Mouse (Mus musculus) spleen, postnatal 14 days (tissue): ENCODE measurements around the gene Pot1a.

ENCODE experiments used
- DNase-seq, 2 experiments: peaks; one replicate each; pipeline ENCODE4 v3.0.0; 2021 to 2022; ENCODE audit warnings: low spot score in 2 of 2

Gene Pot1a

DNA sequence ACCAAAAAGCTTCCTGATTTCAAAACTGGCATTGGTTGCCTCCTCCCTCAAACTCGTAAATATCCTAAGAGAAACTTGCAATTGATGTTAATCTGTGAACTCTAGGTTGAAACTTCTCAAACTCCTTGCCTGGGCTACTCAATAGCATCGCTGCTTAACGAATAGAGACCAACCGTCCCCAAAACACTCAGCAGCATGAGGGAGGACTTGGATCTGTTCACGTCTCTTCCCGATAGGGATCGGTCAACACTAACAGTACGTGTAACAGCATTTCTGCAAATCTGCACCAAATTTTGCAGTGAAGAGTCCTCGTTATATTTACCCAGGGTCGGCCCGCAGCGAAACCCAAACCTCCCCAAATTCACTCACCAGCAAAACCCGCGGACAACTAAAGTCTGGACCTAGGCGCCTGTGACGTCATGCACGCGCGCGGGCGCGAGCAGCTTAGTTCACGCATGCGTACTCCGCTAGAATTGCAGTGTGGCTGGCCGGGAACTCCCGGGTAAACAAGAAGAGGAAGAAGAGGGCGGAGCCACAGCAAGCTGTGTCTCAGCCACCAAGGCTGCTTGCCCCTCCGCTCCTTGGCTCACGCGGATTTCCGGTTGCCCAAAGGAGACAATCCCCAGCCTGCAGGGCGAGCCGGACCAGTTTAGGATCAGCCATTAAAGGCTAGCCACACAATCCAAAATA is at the start of gene Pot1a:
Gene Pot1a, minus strand, starts transcription at position 441 of the 690 bp plus-strand sequence.
- DNase-seq = peak; percentile 89 to 92

DNA sequence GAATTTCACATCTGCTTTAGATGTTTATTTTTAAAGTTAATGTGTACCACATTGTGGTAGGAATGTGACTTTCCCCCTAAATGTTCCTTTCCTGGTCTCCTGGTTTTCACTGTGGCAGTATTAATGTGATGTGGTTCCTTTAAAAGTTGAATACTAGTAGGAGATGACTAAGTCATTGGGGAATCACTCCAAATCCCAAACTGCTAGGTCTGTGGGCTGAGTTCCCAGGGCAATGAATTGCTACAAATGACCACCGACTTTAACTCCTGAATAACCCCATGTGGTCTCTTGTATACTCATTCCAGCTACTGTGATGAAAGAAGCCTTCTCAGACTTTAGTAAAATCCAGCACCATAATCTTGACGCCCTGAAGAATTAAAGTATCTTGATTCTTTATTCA is 27.2 kb upstream of the Pot1a start:
- no peak for DNase-seq

DNA sequence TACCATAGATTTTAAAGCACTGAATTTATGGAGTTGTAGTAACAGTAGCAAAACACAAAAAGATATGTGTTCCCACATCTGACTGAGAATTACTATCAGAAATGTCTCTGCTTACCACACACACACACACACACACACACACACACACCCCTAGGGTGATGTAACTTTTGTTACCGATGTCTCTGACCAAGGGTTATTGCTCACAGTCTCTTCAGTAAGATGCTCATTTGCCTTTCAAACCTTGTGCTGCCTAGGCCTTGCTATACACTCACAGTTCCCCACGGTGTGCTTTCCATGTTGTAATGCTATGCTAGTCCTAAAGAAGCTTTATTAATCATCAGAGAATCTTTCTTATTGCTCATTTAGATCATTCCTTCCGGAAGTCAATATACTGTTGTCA is 3.0 kb downstream of the Pot1a start:
- DNase-seq = no peak

DNA sequence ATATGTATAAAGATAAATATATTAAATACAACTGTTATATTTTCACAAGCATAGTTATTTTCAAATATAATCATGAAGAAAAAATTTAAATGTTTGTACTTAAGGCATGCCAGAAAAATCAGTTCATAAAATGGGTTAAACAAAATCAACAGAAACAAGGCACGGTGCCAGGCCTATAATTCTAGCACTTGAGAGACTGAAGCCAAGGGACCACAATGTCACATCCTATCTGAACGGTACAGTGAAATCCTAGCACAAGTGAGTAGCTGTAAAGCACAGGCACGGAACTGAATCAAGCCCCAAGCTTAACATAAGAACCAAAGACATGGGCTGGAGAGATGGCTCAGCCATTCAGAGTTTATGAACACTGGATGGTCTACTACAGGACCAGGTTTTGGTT is 6.8 kb downstream of the Pot1a start:
- DNase-seq = no peak

DNA sequence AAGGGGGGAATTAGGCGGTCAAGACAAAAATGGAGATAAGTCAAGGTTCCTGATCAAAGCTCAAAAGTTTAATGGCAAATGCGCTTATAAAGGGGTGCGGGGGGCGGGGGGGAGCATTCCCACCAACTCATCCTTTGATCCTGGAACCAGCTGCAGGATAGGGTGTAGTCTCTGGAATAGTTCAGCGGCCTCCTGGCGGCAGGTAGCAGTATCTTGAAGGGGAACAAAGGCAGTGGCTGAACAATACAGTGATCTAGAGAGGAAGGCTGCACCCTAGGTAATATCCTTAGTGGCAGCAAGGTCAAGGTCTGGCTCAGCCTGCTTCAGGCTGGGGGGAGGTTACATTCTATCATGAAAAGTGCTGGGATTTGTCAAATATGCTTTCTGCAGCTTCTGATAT is 7.8 kb downstream of the Pot1a start:
- DNase-seq = no peak

DNA sequence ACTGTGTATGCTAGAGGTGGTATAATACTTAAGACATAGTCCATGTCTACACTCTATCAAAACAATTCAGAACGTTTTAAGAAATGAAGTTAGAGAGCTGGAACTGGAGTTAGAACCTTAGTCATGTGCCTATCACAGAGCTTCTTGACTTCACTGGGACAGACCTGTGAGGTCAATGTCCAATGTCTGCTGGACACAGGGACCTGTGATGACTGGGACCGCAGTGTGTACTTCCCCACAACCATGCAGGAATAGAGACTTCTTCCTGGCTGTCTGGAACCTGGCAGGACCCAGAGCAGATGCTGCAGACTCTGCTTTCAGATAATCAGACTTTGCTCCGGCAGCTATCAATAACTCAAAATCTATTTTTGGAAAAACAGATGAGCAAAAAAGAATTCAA is 40.8 kb downstream of the Pot1a start:
- DNase-seq = no peak

DNA sequence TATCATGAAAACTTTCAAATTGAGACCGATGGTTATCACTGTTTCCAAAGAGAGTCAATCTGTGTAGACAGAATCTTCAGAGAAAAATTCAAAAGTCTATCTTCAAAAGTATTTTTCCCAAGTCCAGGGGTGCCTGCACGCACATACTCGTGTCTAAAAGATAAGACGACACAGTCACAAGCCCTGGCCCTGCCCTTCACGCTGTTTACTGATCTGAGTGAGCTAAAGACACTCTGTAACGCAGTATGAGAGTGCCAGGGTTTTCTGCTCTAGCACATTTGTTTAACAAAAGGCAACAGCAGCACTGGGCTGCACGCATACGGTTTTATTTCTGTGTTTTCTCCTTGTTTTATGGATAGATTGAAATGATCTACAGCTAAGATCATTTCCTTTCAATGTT is 41.5 kb downstream of the Pot1a start:
- no peak for DNase-seq

DNA sequence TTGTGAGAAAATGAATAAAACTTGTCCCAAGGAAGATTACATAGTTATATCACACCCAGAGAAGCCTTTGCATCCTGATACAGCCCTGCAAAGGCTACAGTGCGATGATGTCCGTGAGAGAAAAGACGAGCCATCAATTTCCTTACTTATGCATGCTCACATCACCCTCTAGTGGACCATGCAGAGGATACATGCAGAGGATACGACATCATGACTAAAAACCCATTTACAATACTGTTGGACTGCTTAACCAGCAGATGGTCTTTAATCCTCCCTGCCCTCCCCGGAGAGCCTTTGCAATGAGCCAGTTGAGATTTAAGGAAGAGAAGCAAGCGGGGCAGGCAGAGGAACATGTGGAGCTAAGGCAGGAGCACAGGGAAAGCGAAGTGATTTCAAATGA is 42.0 kb downstream of the Pot1a start:
- DNase-seq = no peak

DNA sequence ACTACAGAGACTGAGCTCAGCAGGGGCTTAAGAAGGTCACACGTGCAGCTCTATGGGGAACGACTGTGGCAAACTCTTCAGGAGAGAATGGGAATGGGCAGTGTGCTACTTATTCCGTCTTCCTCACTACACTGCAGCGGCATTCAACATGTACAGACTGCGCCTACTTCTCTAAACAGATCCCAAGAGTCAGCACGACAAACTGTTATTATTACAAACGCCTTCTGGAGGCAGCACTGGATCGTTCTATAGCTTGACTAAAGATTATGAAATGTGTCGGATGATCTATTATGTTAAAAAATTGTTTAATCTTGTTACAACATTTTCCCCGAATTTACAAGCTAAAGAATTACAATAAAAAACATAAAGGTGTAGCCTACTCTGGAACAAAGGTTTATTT is 42.8 kb downstream of the Pot1a start:
- no peak for DNase-seq

DNA sequence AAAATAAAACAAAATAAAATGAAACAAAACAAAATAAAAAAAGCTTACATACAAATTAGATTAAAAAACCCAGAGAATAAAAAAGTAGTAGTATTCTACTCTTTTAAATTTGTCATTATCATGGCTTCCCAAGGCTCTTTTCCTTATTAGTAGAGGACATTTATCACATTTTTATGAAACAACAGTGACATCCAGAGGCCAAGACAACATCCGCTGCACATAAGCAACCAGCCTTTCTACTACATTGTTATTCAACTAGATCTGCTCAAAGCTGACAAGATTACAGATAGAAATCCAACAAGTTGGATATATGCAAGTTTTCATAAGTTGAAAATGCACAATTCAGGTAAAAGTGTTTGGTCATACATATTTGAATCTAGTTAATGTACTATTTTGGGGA is 56.4 kb downstream of the Pot1a start:
- no peak for DNase-seq

DNA sequence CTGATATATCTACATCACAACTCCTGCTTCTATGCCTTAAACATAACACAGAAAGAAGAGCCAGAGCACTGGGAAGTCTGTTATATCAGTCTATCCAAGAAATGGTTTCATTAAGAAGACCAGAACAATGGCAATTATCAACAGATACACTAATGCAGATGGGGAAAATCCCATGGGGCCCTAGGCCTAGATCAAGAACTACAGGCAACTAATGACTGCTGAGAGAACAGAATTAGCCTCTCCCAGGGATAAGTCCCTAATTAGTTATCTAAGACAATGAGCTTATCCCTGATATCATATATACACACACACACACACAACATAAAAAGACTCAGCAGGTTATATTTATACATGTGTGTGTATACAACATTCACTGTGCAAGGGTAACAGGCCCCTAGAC is 72.5 kb downstream of the Pot1a start:
- no peak for DNase-seq

DNA sequence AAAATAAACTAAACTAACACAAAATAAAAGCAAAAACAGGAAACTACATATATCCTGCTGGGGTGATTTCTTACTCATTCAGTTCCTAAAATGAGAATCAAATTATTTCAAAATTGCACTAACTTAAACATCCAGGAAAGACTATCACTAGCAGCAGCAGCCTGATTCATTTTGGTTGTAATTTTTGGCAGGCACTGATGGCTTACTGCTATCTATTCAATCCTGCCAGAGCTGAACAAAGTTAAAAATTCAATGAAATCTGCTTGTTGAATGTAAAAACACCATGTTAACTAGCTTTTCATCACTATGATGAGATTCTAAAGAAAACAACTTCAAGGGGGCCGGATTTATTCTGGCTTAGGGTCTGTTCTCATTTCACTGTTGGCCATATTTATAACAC is 82.5 kb downstream of the Pot1a start:
- DNase-seq = no peak

DNA sequence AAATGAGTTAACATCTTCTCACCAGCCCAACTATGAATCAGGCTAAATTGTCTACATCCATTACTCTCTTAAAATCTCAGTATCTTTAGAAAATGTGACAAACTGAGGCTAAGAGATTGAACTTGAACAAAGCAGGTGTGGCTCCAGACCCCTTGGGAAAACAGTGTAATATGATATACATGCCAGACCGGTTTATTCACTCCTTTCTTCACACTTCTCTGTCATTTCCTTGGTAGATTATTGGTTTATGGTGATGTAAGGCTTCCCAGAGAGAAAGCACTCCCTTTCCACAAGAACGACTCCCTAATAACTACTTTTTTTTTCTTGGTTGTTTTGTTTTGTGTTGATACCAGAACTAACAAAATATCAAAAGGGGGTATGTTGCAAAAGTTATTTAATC is 98.4 kb downstream of the Pot1a start:
- DNase-seq = no peak

DNA sequence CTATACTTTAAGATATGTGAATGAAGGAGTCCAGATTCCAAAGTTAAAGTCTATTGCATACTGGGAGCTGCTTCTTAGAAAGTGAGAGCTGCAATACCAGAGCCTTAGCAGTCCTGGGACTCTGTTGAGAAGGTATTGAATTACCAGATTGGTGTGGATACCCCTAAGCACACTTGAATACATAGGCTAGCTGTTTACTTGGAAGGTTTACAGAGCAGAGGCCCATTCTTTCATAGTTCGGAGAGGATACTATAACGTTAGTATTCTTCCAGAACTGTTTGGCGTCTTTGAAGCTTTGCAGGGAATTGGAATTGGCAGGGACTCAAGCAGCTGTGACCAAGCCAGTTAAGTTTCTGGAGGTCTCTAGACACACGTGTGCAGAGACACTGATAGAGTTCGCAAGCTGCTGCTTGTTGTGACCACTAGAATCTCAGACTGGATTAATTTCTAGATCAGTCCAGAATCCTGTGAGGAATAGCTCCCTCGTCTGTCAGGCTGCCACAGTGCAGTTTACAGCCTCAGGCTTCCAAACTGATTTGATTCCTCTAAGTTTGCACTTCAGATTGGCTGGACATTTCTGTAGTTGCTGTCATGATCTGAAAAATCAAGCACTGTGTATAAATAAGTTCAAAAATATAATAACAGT is 99.7 kb downstream of the Pot1a start:
- DNase-seq = peak in 1 of 2 experiments; percentile 0

DNA sequence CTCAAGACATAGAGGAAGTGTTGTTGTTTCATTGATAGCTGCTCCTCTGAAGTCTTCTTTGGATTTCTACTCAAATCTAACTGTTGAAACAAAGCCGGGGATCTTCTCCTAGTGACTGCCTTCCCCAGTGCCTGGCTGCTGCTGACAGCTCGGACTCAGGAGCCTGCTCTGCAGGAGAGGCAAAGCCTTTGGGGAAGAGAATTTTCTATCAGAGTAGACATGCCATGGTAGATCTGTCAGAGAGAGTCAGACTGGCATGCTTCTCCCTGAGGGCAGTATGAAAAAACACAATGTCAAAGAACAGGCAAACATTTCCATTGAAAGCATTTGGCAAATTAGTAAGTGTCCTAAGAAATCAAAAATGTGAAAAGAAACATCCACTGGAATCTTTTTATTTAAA is 109.1 kb downstream of the Pot1a start:
- DNase-seq = no peak
